Mouse (Mus musculus) central nervous system, embryonic 11.5 days (tissue): ENCODE data around the gene Gm10715. TPM values are rescaled to one million over a fixed set of nuclear protein-coding genes. Genes with fewer than 3 reads are reported as not detected.

ENCODE experiments used
- polyA plus RNA-seq: library from polyadenylated mRNA; depleted of rRNA; stranded (reverse); fragments of >200 nt; gene quantifications from 2 replicates; pipeline ENCODE4 v1.2.3, GENCODE M21; 2012; rRNA removed

Gene Gm10715
- polyA plus RNA-seq = not detected in 2 replicates

DNA sequence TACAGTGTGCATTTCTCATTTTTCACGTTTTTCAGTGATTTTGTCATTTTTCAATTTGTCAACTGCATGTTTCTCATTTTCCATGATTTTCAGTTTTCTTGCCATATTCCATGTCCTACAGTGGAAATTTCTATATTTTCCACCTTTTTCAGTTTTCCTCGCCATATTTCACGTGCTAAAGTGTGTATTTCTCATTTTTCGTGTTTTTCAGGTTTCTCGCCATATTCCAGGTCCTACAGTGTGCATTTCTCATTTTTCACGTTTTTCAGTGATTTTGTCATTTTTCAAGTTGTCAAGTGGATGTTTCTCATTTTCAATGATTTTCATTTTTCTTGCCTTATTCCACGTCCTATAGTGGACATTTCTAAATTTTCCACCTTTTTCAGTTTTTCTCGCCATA lies at the start of gene Gm10715:
TSS of gene Gm10715 (plus strand) at position 301 of the 400 bp plus-strand sequence.

DNA sequence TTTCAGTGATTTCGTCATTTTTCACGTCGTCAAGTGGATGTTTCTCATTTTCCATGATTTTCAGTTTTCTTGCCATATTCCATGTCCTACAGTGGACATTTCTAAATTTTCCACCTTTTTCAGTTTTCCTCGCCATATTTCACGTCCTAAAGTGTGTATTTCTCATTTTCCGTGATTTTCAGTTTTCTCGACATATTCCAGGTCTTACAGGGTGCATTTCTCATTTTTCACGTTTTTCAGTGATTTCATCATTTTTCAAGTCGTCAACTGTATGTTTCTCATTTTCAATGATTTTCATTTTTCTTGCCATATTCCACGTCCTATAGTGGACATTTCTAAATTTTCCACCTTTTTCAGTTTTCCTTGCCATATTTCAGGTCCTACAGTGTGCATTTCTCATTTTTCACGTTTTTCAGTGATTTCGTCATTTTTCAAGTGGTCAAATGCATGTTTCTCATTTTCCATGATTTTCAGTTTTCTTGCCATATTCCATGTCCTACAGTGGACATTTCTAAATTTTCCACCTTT lies 36.2 kb upstream of the Gm10715 start, which contains the start of gene Gm10722:
TSS of gene Gm10722 (plus strand) at position 478 of the 528 bp plus-strand sequence.

DNA sequence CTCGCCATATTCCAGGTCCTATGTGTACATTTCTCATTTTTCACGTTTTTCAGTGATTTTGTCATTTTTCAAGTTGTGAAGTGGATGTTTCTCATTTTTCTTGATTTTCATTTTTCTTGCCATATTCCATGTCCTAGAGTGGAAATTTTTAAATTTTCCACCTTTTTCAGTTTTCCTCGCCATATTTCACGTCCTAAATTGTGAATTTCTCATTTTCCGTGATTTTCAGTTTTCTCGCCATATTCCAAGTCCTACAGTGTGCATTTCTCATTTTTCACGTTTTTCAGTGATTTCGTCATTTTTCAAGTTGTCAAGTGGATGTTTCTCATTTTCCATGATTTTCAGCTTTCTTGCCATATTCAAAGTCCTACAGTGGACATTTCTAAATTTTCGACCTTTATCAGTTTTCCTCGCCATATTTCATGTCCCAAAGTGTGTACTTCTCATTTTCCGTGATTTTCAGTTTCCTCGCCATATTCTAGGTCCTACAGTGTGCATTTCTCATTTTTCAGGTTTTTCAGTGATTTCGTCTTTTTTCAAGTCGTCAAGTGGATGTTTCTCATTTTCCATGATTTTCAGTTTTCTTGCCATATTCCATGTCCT lies 33.8 kb upstream of the Gm10715 start, which contains the start of gene Gm11168:
TSS of gene Gm11168 (plus strand) at position 553 of the 603 bp plus-strand sequence.

DNA sequence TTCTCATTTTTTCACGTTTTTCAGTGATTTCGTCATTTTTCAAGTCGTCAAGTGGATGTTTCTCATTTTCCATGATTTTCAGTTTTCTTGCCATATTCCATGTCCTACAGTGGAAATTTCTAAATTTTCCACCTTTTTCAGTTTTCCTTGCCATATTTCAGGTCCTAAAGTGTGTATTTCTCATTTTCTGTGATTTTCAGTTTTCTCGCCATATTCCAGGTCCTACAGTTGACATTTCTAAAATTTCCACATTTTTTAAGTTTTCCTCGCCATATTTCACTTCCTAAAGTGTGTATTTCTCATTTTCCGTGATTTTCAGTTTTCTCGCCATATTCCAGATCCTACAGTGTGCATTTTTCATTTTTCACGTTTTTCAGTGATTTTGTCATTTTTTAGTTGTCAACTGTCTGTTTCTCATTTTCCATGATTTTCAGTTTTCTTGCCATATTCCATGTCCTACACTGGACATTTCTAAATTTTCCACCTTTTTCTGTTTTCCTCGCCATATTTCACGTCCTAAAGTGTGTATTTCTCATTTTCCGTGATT lies 23.9 kb upstream of the Gm10715 start, which contains the start of gene Gm10721:
TSS of gene Gm10721 (plus strand) at position 408 of the 547 bp plus-strand sequence.

DNA sequence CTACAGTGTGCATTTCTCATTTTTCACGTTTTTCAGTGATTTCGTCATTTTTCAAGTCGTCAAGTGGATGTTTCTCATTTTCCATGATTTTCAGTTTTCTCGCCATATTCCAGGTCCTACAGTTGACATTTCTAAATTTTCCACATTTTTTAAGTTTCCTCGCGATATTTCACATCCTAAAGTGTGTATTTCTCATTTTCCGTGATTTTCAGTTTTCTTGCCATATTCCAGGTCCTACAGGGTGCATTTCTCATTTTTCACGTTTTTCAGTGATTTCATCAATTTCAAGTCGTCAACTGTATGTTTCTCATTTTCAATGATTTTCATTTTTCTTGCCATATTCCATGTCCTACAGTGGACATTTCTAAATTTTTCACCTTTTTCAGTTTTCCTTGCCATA lies 21.3 kb upstream of the Gm10715 start, which contains the start of gene Gm10720:
TSS of gene Gm10720 (plus strand) at position 301 of the 400 bp plus-strand sequence.

DNA sequence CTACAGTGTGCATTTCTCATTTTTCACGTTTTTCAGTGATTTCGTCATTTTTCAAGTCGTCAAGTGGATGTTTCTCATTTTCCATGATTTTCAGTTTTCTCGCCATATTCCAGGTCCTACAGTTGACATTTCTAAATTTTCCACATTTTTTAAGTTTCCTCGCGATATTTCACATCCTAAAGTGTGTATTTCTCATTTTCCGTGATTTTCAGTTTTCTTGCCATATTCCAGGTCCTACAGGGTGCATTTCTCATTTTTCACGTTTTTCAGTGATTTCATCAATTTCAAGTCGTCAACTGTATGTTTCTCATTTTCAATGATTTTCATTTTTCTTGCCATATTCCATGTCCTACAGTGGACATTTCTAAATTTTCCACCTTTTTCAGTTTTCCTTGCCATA lies 19.6 kb upstream of the Gm10715 start, which contains the start of gene Gm10719:
TSS of gene Gm10719 (plus strand) at position 301 of the 400 bp plus-strand sequence.

DNA sequence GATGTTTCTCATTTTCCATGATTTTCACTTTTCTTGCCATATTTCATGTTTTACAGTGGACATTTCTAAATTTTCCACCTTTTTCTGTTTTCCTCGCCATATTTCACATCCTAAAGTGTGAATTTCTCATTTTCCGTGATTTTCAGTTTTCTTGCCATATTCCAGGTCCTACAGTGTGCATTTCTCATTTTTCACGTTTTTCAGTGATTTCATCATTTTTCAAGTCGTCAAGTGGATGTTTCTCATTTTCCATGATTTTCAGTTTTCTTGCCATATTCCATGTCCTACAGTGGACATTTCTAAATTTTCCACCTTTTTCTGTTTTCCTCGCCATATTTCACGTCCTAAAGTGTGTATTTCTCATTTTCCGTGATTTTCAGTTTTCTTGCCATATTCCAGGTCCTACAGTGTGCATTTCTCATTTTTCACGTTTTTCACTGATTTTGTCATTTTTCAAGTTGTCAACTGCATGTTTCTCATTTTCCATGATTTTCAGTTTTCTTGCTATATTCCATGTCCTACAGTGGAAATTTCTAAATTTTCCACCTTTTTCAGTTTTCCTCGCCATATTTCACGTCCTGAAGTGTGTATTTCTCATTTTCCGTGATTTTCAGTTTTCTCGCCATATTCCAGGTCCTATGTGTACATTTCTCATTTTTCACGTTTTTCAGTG lies 13.2 kb upstream of the Gm10715 start, which contains the start of gene Gm10718:
TSS of gene Gm10718 (plus strand) at position 236 of the 673 bp plus-strand sequence.

DNA sequence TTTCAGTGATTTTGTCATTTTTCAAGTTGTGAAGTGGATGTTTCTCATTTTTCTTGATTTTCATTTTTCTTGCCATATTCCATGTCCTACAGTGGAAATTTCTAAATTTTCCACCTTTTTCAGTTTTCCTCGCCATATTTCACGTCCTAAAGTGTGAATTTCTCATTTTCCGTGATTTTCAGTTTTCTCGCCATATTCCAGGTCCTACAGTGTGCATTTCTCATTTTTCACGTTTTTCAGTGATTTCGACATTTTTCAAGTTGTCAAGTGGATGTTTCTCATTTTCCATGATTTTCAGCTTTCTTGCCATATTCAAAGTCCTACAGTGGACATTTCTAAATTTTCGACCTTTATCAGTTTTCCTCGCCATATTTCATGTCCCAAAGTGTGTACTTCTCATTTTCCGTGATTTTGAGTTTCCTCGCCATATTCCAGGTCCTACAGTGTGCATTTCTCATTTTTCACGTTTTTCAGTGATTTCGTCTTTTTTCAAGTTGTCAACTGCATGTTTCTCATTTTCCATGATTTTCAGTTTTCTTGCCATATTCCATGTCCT lies 11.7 kb upstream of the Gm10715 start, which contains the start of gene Gm10717:
TSS of gene Gm10717 (plus strand) at position 506 of the 556 bp plus-strand sequence.

DNA sequence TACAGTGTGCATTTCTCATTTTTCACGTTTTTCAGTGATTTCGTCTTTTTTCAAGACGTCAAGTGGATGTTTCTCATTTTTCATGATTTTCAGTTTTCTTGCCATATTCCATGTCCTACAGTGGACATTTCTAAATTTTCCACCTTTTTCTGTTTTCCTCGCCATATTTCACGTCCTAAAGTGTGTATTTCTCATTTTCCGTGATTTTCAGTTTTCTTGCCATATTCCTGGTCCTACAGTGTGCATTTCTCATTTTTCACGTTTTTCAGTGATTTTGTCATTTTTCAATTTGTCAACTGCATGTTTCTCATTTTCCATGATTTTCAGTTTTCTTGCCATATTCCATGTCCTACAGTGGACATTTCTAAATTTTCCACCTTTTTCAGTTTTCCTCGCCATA lies 2.4 kb upstream of the Gm10715 start, which contains the start of gene Gm17535:
TSS of gene Gm17535 (plus strand) at position 301 of the 400 bp plus-strand sequence.

Other genes with a start within 250 kb of the Gm10715 start
- not detected in 2 replicates for gene Gm10722, start 36.0 kb upstream of the Gm10715 start, polyA plus RNA-seq
- not detected in 2 replicates for gene Gm11168, start 33.5 kb upstream of the Gm10715 start, polyA plus RNA-seq
- gene Gm10721, start 23.7 kb upstream of the Gm10715 start, polyA plus RNA-seq = 0.10 TPM in 1 of 2 replicates, not detected in the other
- gene Gm10720, start 21.2 kb upstream of the Gm10715 start, polyA plus RNA-seq = not detected in 2 replicates
- 0.14 TPM in 1 of 2 replicates, not detected in the other for gene Gm10719, start 19.5 kb upstream of the Gm10715 start, polyA plus RNA-seq
- 0.41 TPM in 1 of 2 replicates, not detected in the other for gene Gm10718, start 13.3 kb upstream of the Gm10715 start, polyA plus RNA-seq
- not detected in 2 replicates for gene Gm10717, start 11.5 kb upstream of the Gm10715 start, polyA plus RNA-seq
- gene Gm17535, start 2.3 kb upstream of the Gm10715 start, polyA plus RNA-seq = not detected in 2 replicates